Mouse (Mus musculus) thymus, adult 2 months (tissue): ENCODE results near the gene Myo18a. TPM values are rescaled to one million over a fixed set of nuclear protein-coding genes. Genes with fewer than 3 reads are reported as not detected.

Experiments used
- DNase-seq: peaks from one replicate; pipeline ENCODE4 v3.0.0; 2021
- H3K27ac ChIP-seq: fragments of 200-500 bp; 2 replicates; pipeline ENCODE4 v1.5.1; 2012; ENCODE audit warnings: low read length, control low read depth; ENCODE audit not compliant: control insufficient read depth, insufficient read depth
- H3K27me3 ChIP-seq: fragments of 200-500 bp; 2 replicates; pipeline ENCODE4 v1.6.1; 2012; ENCODE audit warnings: mild to moderate bottlenecking, low read length, moderate library complexity, mixed read lengths; ENCODE audit not compliant: control insufficient read depth, insufficient read depth
- H3K36me3 ChIP-seq: fragments of 200-500 bp; 2 replicates; pipeline ENCODE4 v1.6.1; 2012; ENCODE audit warnings: mild to moderate bottlenecking, low read length, moderate library complexity; ENCODE audit not compliant: control insufficient read depth, insufficient read depth
- H3K4me1 ChIP-seq: fragments of 200-500 bp; replicated peaks from 2 replicates; pipeline ENCODE4 v1.6.1; 2012; ENCODE audit warnings: low read length; ENCODE audit not compliant: control insufficient read depth, insufficient read depth
- H3K4me3 ChIP-seq: fragments of 200-500 bp; 2 replicates; pipeline ENCODE4 v1.5.1; 2012; ENCODE audit warnings: mild to moderate bottlenecking, low read length, control low read depth, moderate library complexity; ENCODE audit not compliant: control insufficient read depth, insufficient read depth
- CTCF ChIP-seq: fragments of 200-500 bp; IDR thresholded peaks from 2 replicates; pipeline ENCODE4 v1.5.1; 2012; ENCODE audit warnings: mild to moderate bottlenecking, control low read depth, low read length, moderate library complexity, borderline replicate concordance; ENCODE audit not compliant: control insufficient read depth, poor library complexity, insufficient read depth; ENCODE audit errors: extremely low read depth
- POLR2A ChIP-seq: fragments of 200-500 bp; IDR thresholded peaks from 2 replicates; pipeline ENCODE4 v1.6.1; 2012; ENCODE audit warnings: mild to moderate bottlenecking, low read length, control low read depth, moderate library complexity; ENCODE audit not compliant: control insufficient read depth, poor library complexity, insufficient read depth; ENCODE audit errors: extremely low read depth
- WGBS: fragments of 180-500 bp; shearing (Covaris S2); methylation state at CpG from one replicate; pipeline ENCODE4 v1.1.7; 2018; 5-methylcytosine and 5-hydroxymethylcytosine counted together
- polyA plus RNA-seq: library from polyadenylated mRNA; depleted of rRNA; stranded (reverse); fragments of >200 nt; gene quantifications from 2 replicates; pipeline ENCODE4 v1.2.3, GENCODE M21; 2012

The Myo18a gene
- polyA plus RNA-seq, 1 experiment: 105 TPM

DNA sequence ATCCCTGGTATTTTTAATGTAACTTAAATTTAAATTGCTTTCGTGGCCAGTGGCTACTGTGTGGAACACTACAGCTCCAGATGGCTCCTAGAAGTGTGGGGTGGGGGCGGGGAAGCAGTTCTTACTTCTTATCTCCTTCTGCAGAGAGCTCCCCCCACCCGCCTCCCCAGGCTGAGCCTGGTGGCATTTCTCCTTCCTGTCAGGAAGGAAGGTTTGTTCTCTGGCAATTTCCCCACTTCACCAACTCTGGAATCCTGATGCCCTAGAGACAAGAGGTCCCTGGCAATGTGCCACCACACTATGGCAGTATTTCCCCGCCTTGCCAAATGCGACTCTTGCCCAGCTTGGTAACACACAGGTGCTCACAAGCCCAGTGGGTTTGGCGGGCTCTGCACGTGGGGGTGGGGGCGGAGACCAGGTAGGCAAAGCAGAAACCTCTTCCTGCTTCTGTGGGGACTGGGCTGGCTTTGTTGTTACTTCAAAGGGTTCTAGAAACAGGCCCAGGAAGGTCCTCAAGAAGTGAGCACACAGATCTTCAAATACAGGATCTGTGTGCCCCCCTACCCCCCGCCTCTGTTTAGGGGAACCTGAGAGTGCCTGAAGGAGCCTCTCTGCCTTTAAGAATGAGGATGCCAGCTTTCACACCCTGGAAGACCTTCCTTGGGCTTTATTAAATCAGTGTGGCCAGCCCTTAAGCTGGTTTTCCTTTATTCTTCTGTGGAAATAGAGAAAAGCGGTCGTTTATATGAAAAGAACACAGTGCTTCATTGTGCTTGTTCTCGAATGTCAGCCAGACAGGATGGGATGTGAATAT lies 28.9 kb downstream of the Myo18a start:
- TF ChIP-seq POLR2A (0 out of 2 replicates have a peak, but pooled peaks have one; percentile 36), CTCF (peak; percentile 37; the same call in 1 of the 2 replicates)
- peak; percentile 88 for DNase-seq
- peaks cover 47% of the 10 kb centered on the region for H3K4me1 ChIP-seq

DNA sequence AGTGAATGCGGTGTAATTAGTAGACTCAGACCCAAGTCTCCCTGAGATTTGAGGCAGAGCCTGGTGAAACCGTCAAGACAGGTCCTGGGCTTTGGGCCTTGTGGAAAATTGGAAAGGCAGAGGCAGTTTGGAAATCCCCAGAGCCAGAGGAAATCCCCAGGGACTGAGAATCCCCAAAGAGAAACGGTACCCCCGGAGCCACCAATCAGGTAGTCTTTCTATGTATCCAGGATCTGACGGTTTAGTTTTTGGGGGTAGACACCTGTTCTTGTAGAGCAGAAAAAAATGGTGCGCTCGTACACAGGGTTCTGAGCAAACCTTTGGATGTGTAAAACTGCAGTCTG lies 29.5 kb downstream of the Myo18a start:
- H3K27me3 ChIP-seq: no peaks in the 10 kb centered on the region

More for the DNA sequence above, 28.9 kb downstream of the Myo18a start:
- Histone ChIP-seq H3K4me3 (no peak overlapping the region), H3K27ac (peak overlapping the region; percentile 89), H3K27me3 (no peaks in the 10 kb centered on the region), H3K36me3 (no peaks in the 10 kb centered on the region)
- WGBS: 5% methylated on average over 12 of the region's 12 CpGs

DNA sequence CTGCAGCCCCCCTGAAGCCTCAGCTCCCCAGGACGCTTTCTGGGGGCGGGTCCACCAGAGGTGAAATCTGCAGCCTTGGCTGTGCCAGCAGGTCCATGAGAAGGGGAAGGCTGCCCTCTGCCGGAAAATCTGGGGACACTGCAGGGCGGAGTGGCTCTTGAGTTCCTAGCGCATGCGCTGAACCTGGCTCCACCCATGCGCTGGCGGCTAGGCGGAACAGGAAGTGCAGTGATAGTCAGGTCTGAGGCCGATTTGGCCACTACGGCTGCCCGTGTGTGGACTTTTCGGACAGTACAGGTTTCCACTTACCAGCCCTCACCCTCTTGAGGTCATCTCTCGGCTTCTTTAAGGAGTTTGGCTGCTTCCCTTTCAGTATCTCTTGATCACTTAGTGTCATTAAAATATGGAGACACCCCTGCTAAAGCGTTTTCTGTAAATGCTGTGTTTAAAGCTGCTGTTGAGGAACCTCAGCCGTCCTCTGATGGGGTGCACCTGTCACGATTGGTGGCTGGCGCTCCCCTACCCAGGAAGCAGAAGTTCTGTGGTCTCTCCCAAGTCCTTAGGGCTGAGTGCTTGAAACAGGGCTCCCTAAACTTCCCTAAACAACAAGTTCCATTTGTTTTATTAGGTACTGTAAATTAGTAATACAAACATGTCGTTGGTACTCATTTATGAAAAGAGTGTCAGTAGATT lies 30.3 kb downstream of the Myo18a start:
- TF ChIP-seq CTCF: peak; percentile 97
- peak; percentile 60; the same call in 1 of the 2 replicates for TF ChIP-seq POLR2A
- H3K4me3 ChIP-seq: peak overlapping the region; percentile 41
- no peaks in the 10 kb centered on the region for H3K27me3 ChIP-seq
- peak overlapping the region; percentile 89 for H3K27ac ChIP-seq
- DNase-seq: peak; percentile 98
- peaks cover 38% of the 10 kb centered on the region for H3K4me1 ChIP-seq
- no peaks in the 10 kb centered on the region for H3K36me3 ChIP-seq
- WGBS: 1% methylated on average over 19 of the region's 19 CpGs

More for the DNA sequence above, 29.5 kb downstream of the Myo18a start:
- Histone ChIP-seq H3K4me1 (peaks cover 46% of the 10 kb centered on the region), H3K36me3 (no peaks in the 10 kb centered on the region), H3K27ac (peak overlapping the region; percentile 89), H3K4me3 (no peak overlapping the region)
- TF ChIP-seq CTCF (no peak), POLR2A (no peak)
- 29% methylated on average over 7 of the region's 7 CpGs for WGBS
- DNase-seq: peak; percentile 31

- peaks cover 39% of the 10 kb centered on the region for H3K4me1 ChIP-seq
- WGBS: 89% methylated on average over 5 of the region's 5 CpGs
- DNase-seq: no peak
- H3K27ac ChIP-seq: no peak overlapping the region
- H3K36me3 ChIP-seq: no peaks in the 10 kb centered on the region
- TF ChIP-seq POLR2A (no peak), CTCF (no peak)
- no peaks in the 10 kb centered on the region for H3K27me3 ChIP-seq
- no peak overlapping the region for H3K4me3 ChIP-seq
Observed at GRCm38 (mm10) chr11:77795216-77795615, 32.2 kb downstream of the Myo18a start.

DNA sequence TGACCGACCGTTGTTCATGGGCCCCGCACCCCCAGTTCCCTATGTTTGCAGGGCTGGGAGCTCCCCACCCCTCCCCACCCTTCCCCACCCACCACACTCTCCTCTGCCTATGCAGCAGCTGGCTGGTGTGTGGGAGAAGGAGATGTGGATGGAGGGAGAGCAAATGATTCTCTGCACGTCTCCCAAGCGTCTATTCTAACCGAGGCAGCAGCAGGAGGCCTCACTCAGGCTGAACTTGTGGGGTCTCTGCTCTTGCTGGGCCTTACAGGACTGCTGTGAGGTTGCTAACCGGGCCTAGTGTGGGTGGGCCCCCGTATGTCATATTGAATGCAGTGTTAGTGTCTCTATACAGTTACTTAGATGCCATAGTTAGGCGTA lies 37.4 kb downstream of the Myo18a start:
- peaks cover 46% of the 10 kb centered on the region for H3K4me1 ChIP-seq
- no peaks in the 10 kb centered on the region for H3K27me3 ChIP-seq
- no peak for DNase-seq
- 69% methylated on average over 9 of the region's 9 CpGs for WGBS
- TF ChIP-seq POLR2A: no peak
- no peak for TF ChIP-seq CTCF
- H3K36me3 ChIP-seq: no peaks in the 10 kb centered on the region
- peak overlapping the region; percentile 58; the same call in 1 of the 2 replicates for H3K4me3 ChIP-seq
- H3K27ac ChIP-seq: peak overlapping the region; percentile 96

DNA sequence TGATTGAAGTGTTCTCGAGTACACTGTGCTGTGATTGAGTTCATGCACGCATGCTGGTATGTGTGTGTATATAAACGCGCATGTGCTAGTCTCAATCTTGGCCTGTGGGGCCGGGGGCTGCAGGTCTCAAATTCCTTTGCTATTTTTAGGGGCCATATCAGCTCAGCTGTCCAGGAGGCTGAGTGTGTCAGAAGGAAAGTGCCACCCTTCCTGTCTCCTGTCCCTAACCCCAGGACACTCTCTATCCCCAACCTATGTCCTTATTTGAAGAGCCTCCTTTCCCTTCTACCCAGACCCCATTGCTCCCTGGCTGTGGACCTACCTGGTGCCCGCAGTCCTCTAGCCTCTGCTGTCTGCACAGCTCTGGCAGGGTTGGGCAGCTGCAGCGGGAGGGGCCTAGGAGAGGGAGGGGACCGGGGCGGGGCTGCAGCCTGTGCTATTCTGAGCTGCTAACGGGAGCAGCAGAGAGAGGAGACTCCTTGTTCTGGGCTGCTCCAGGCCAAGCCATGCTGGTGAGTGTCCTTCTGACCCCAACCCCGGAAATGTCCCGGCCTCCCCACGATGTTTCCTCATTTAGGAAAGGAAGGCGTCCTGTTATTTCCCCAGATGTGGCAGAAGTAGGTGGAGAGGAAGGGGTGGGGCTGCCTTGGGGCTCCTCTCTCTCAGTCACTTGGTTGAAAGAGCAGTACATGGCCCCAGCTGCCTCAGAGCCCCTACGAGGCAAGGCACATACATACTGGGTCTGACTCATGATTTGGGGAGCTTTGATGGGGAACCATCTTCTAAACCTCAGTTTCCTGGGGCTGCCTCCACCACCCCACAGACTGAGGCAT lies 38.0 kb downstream of the Myo18a start:
- DNase-seq: peak; percentile 84
- 9% methylated on average over 15 of the region's 15 CpGs for WGBS

More for the DNA sequence above, 38.0 kb downstream of the Myo18a start:
- TF ChIP-seq CTCF (no peak), POLR2A (no peak)
- Histone ChIP-seq H3K27ac (peak overlapping the region; percentile 96), H3K4me1 (peaks cover 47% of the 10 kb centered on the region), H3K36me3 (no peaks in the 10 kb centered on the region), H3K4me3 (peak overlapping the region; percentile 58), H3K27me3 (no peaks in the 10 kb centered on the region)
